19 mouse cellular contexts compared by ENCODE assay signal in genomic region chr11:9146683-9147082, GRCm38 (mm10). TPM values are rescaled to one million over a fixed set of nuclear protein-coding genes. Genes with fewer than 3 reads are reported as not detected.
"Had no signal": no experiment of that assay in that cellular context is flagged by ENCODE, and none has a peak within 500 bp of the region (broad histone marks: within the 10 kb centered on the region; RNA-seq: fewer than 3 reads in every experiment).

No protein-coding gene starts in this region.

- H3K4me2 ChIP-seq: lung, embryonic 14.5 days; midbrain, embryonic 12.5 days; neural tube, embryonic 13.5 days; neural tube, embryonic 15.5 days had no signal

- H3K9me3 ChIP-seq: midbrain, embryonic 10.5 days; midbrain, embryonic 12.5 days; neural tube, embryonic 13.5 days; neural tube, embryonic 15.5 days had no signal

- ATAC-seq: midbrain, embryonic 16.5 days had no signal

- H3K4me1 ChIP-seq: midbrain, embryonic 10.5 days; midbrain, embryonic 12.5 days; neural tube, embryonic 13.5 days; neural tube, embryonic 15.5 days had no signal

- H3K9ac ChIP-seq: liver, embryonic 14.5 days; lung, embryonic 14.5 days; midbrain, embryonic 12.5 days; neural tube, embryonic 13.5 days; neural tube, embryonic 15.5 days had no signal

- H3K36me3 ChIP-seq: midbrain, embryonic 10.5 days; midbrain, embryonic 12.5 days; neural tube, embryonic 13.5 days; neural tube, embryonic 15.5 days had no signal

- DNase-seq: lung, adult 18-20 months; lung, embryonic 14.5 days; lung, postnatal 10 days; lung, postnatal 4 days; midbrain, embryonic 14.5 days; right cerebral cortex, postnatal 14 days; spleen, adult 18-20 months; thymus, adult 2 months; thymus, postnatal 25 days; thymus, postnatal 4 days had no signal

- H3K27ac ChIP-seq: liver, embryonic 14.5 days; midbrain, embryonic 10.5 days; midbrain, embryonic 12.5 days; neural tube, embryonic 13.5 days; neural tube, embryonic 15.5 days had no signal

- H3K4me3 ChIP-seq: midbrain, embryonic 10.5 days; midbrain, embryonic 12.5 days; myocyte; neural tube, embryonic 13.5 days; neural tube, embryonic 15.5 days had no signal

- H3K27me3 ChIP-seq: midbrain, embryonic 12.5 days; neural tube, embryonic 13.5 days; neural tube, embryonic 15.5 days had no signal

RNA-seq across cellular contexts. Expression of gene Upp1, which starts 28.8 kb away (rescaled TPM):
- total RNA-seq: megakaryocyte-erythroid progenitor cell, adult 5-6 weeks had no signal

RNA-seq across cellular contexts. Expression of gene Abca13, which starts 45.1 kb away (rescaled TPM):
- polyA plus RNA-seq: midbrain, embryonic 12.5 days; neural tube, embryonic 11.5 days; neural tube, embryonic 13.5 days had no signal
